Mouse (Mus musculus): ENCODE measurements around the gene Gcn1l1. TPM values are rescaled to one million over a fixed set of nuclear protein-coding genes. Genes with fewer than 3 reads are reported as not detected.

Gcn1l1 gene
- total and polyA plus RNA-seq, 2 experiments, result 14.8 to 28.8 TPM

GRCm38 (mm10) chr5:115529742-115530446 is 35.2 kb upstream of the Gcn1l1 start:
- peaks cover 40% of the 10 kb centered on the region for H3K4me1 ChIP-seq (ENCODE audit: control insufficient read depth, insufficient read depth, low read length)
- H3K27me3 ChIP-seq (ENCODE audit: control insufficient read depth, insufficient read depth, low read length), result no peaks in the 10 kb centered on the region
- no peak for DNase-seq (ENCODE audit: extremely low read depth, low read depth, low spot score)
- H3K4me3 ChIP-seq (ENCODE audit: insufficient read depth, low read depth, low read length), result no peak overlapping the region
- no peaks in the 10 kb centered on the region for H3K36me3 ChIP-seq (ENCODE audit: control insufficient read depth, insufficient read depth, low read length)
- peak overlapping the region; percentile 6; the same call in 1 of the 2 replicates for H3K9ac ChIP-seq (ENCODE audit: low read depth, low read length)
- H3K79me2 ChIP-seq (ENCODE audit: control insufficient read depth, insufficient read depth, low read length), result peaks cover 46% of the 10 kb centered on the region; the same call in 1 of the 2 replicates
- peak overlapping the region; percentile 62 for H3K27ac ChIP-seq (replicated peaks; ENCODE audit: insufficient read depth, low read depth, low read length)
- 64% methylated on average over 7 of the region's 7 CpGs for WGBS
- TF ChIP-seq CTCF (IDR thresholded peaks at IDR 0.05; ENCODE audit: low read depth, low read length), result no peak
- TF ChIP-seq POLR2A (IDR thresholded peaks at IDR 0.05; ENCODE audit: extremely low read depth, insufficient read depth, low read length), result no peak

GRCm38 (mm10) chr5:115530447-115530809 is 34.6 kb upstream of the Gcn1l1 start:
- H3K27me3 ChIP-seq (ENCODE audit: control insufficient read depth, insufficient read depth, low read length), result no peaks in the 10 kb centered on the region
- H3K79me2 ChIP-seq (ENCODE audit: control insufficient read depth, insufficient read depth, low read length), result peaks cover 41% of the 10 kb centered on the region; the same call in 1 of the 2 replicates
- no peaks in the 10 kb centered on the region for H3K36me3 ChIP-seq (ENCODE audit: control insufficient read depth, insufficient read depth, low read length)
- H3K27ac ChIP-seq (replicated peaks; ENCODE audit: insufficient read depth, low read depth, low read length), result peak overlapping the region; percentile 62
- H3K9ac ChIP-seq (ENCODE audit: low read depth, low read length), result no peak overlapping the region
- H3K4me1 ChIP-seq (ENCODE audit: control insufficient read depth, insufficient read depth, low read length), result peaks cover 40% of the 10 kb centered on the region
- H3K4me3 ChIP-seq (ENCODE audit: insufficient read depth, low read depth, low read length), result no peak overlapping the region
- TF ChIP-seq CTCF (IDR thresholded peaks at IDR 0.05; ENCODE audit: low read depth, low read length) (no peak), POLR2A (IDR thresholded peaks at IDR 0.05; ENCODE audit: extremely low read depth, insufficient read depth, low read length) (no peak)
- 68% methylated on average over 8 of the region's 8 CpGs for WGBS
- no peak for DNase-seq (ENCODE audit: extremely low read depth, low read depth, low spot score)

- H3K4me3 ChIP-seq (ENCODE audit: insufficient read depth, low read depth, low read length), result no peak overlapping the region
- peak; percentile 81 for DNase-seq (ENCODE audit: extremely low read depth, low read depth, low spot score)
- no peaks in the 10 kb centered on the region for H3K36me3 ChIP-seq (ENCODE audit: control insufficient read depth, insufficient read depth, low read length)
- H3K4me1 ChIP-seq (ENCODE audit: control insufficient read depth, insufficient read depth, low read length), result peaks cover 38% of the 10 kb centered on the region
- H3K79me2 ChIP-seq (ENCODE audit: control insufficient read depth, insufficient read depth, low read length), result peaks cover 30% of the 10 kb centered on the region; the same call in 1 of the 2 replicates
- peak overlapping the region; percentile 24 for H3K9ac ChIP-seq (ENCODE audit: low read depth, low read length)
- peak overlapping the region; percentile 68 for H3K27ac ChIP-seq (replicated peaks; ENCODE audit: insufficient read depth, low read depth, low read length)
- H3K27me3 ChIP-seq (ENCODE audit: control insufficient read depth, insufficient read depth, low read length), result no peaks in the 10 kb centered on the region
- TF ChIP-seq CTCF (IDR thresholded peaks at IDR 0.05; ENCODE audit: low read depth, low read length), result no peak
- no peak for TF ChIP-seq POLR2A (IDR thresholded peaks at IDR 0.05; ENCODE audit: extremely low read depth, insufficient read depth, low read length)
- WGBS, result 8% methylated on average over 18 of the region's 18 CpGs
These were observed 33.3 kb upstream of the Gcn1l1 start for GRCm38 (mm10) chr5:115531671-115532270.

- H3K4me3 ChIP-seq (ENCODE audit: insufficient read depth, low read depth, low read length), result no peak overlapping the region
- DNase-seq (ENCODE audit: extremely low read depth, low read depth, low spot score), result no peak
- no peaks in the 10 kb centered on the region for H3K27me3 ChIP-seq (ENCODE audit: control insufficient read depth, insufficient read depth, low read length)
- peaks cover 12% of the 10 kb centered on the region; the same call in 1 of the 2 replicates for H3K79me2 ChIP-seq (ENCODE audit: control insufficient read depth, insufficient read depth, low read length)
- peak overlapping the region; percentile 6 for H3K27ac ChIP-seq (replicated peaks; ENCODE audit: insufficient read depth, low read depth, low read length)
- no peaks in the 10 kb centered on the region for H3K36me3 ChIP-seq (ENCODE audit: control insufficient read depth, insufficient read depth, low read length)
- WGBS, result 25% methylated on average over 16 of the region's 16 CpGs
- H3K9ac ChIP-seq (ENCODE audit: low read depth, low read length), result no peak overlapping the region
- TF ChIP-seq CTCF (IDR thresholded peaks at IDR 0.05; ENCODE audit: low read depth, low read length) (no peak), POLR2A (IDR thresholded peaks at IDR 0.05; ENCODE audit: extremely low read depth, insufficient read depth, low read length) (no peak)
- H3K4me1 ChIP-seq (ENCODE audit: control insufficient read depth, insufficient read depth, low read length), result peaks cover 50% of the 10 kb centered on the region
These were observed 30.7 kb upstream of the Gcn1l1 start for GRCm38 (mm10) chr5:115534290-115534731.

GRCm38 (mm10) chr5:115534856-115535255 is 30.2 kb upstream of the Gcn1l1 start:
- H3K79me2 ChIP-seq (ENCODE audit: control insufficient read depth, insufficient read depth, low read length), result peaks cover 10% of the 10 kb centered on the region; the same call in 1 of the 2 replicates
- no peaks in the 10 kb centered on the region for H3K27me3 ChIP-seq (ENCODE audit: control insufficient read depth, insufficient read depth, low read length)
- TF ChIP-seq CTCF (IDR thresholded peaks at IDR 0.05; ENCODE audit: low read depth, low read length), result no peak
- no peak overlapping the region for H3K9ac ChIP-seq (ENCODE audit: low read depth, low read length)
- peak overlapping the region; percentile 29 for H3K27ac ChIP-seq (replicated peaks; ENCODE audit: insufficient read depth, low read depth, low read length)
- H3K36me3 ChIP-seq (ENCODE audit: control insufficient read depth, insufficient read depth, low read length), result no peaks in the 10 kb centered on the region
- H3K4me1 ChIP-seq (ENCODE audit: control insufficient read depth, insufficient read depth, low read length), result peaks cover 50% of the 10 kb centered on the region
- 23% methylated on average over 8 of the region's 8 CpGs for WGBS
- H3K4me3 ChIP-seq (ENCODE audit: insufficient read depth, low read depth, low read length), result no peak overlapping the region
- no peak for DNase-seq (ENCODE audit: extremely low read depth, low read depth, low spot score)

- TF ChIP-seq POLR2A (IDR thresholded peaks at IDR 0.05; ENCODE audit: extremely low read depth, insufficient read depth, low read length) (no peak), CTCF (IDR thresholded peaks at IDR 0.05; ENCODE audit: low read depth, low read length) (no peak)
- Histone ChIP-seq H3K4me1 (ENCODE audit: control insufficient read depth, insufficient read depth, low read length) (peaks cover 42% of the 10 kb centered on the region), H3K9ac (ENCODE audit: low read depth, low read length) (no peak overlapping the region), H3K36me3 (ENCODE audit: control insufficient read depth, insufficient read depth, low read length) (no peaks in the 10 kb centered on the region), H3K27me3 (ENCODE audit: control insufficient read depth, insufficient read depth, low read length) (no peaks in the 10 kb centered on the region), H3K4me3 (ENCODE audit: insufficient read depth, low read depth, low read length) (no peak overlapping the region), H3K27ac (replicated peaks; ENCODE audit: insufficient read depth, low read depth, low read length) (peak overlapping the region; percentile 29), H3K79me2 (ENCODE audit: control insufficient read depth, insufficient read depth, low read length) (peaks cover 14% of the 10 kb centered on the region; the same call in 1 of the 2 replicates)
- no peak for DNase-seq (ENCODE audit: extremely low read depth, low read depth, low spot score)
- 68% methylated on average over 7 of the region's 7 CpGs for WGBS
These were observed 29.4 kb upstream of the Gcn1l1 start for GRCm38 (mm10) chr5:115535635-115536034.

All from liver, adult 2 months (tissue).